Mouse (Mus musculus): ENCODE measurements around the gene Ppp1r27. TPM values are rescaled to one million over a fixed set of nuclear protein-coding genes. Genes with fewer than 3 reads are reported as not detected.

Gene Ppp1r27
- polyA plus RNA-seq, 1 experiment from 2014 or later = 0.50 TPM

DNA sequence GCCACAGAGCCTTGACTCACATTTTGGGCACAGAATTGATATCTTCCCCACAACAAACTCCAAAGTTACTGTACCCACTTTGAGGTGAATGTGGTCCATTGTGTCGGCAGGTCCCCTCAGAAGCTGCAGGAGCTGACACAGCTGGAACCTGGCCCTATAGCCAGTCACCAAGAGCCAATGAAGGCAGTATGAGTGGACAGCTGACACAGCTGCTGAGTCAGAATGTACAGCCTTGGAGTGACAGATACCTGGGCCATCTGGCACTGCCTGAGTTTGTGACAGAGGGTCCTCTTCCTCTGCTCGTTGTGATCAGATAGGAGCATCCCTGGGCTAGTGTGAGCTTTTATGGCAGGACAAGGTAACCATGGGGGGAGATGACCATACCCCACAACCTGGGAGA lies 4.3 kb upstream of the Ppp1r27 start:
- no peak overlapping the region for H3K9ac ChIP-seq
- peak overlapping the region; percentile 38; the same call in 1 of the 2 replicates for H3K27ac ChIP-seq
- H3K9me3 ChIP-seq (replicated peaks) = no peaks in the 10 kb centered on the region
- peaks cover 12% of the 10 kb centered on the region for H3K4me1 ChIP-seq (replicated peaks)
- H3K36me3 ChIP-seq = peaks cover 16% of the 10 kb centered on the region
- no peaks in the 10 kb centered on the region for H3K27me3 ChIP-seq
- no peak overlapping the region for H3K4me3 ChIP-seq
- no peak overlapping the region for H3K4me2 ChIP-seq
- WGBS = 44% methylated on average over 2 of the region's 2 CpGs
- 0 out of 2 replicates have a peak, but pooled peaks have one; percentile 43 for ATAC-seq (replicated peaks; ENCODE audit: insufficient number of reproducible peaks, insufficient read depth, low FRiP score, low read depth)

DNA sequence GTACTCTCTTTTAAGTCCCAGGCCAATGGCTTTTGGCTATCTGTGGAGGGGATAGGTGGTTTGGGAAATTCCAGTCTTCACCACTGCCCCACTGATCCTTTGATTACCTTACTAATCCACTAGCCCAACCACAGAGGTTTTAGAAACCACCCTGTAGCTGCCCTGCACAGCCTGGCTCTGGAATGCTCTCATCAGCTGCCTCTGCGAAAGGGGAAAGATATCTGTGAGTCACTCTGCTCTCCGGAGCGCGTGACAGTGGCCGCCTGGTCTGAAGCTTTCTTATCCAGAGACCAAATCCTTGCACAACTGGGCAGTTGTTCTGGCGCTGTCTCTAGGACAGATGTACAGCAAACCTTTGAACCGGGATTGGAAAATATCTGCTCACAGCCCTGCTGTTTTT lies 3.9 kb upstream of the Ppp1r27 start:
- ATAC-seq (replicated peaks; ENCODE audit: insufficient number of reproducible peaks, insufficient read depth, low FRiP score, low read depth) = 0 out of 2 replicates have a peak, but pooled peaks have one; percentile 24
- peak overlapping the region; percentile 44; the same call in 1 of the 2 replicates for H3K27ac ChIP-seq

DNA sequence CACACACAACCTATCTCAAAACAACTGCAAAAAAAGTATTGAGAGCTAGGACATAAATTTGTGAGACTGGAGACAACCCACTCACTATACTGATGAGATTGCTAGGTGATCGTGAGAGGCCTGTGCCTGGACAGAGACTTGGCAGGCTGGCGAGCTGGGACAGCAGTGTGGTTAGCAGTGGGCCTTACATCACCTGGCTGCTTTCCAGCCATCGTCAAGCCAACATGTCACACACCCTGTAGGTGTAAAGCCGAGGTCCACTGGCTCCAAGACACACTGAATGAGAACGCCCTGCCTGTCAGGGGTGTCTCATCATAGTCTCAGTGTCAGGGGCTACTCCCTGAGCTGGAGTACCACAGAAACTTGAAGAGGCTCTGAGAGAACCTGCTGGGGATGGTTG lies 1.8 kb upstream of the Ppp1r27 start:
- H3K27me3 ChIP-seq = no peaks in the 10 kb centered on the region
- no peak for ATAC-seq (replicated peaks; ENCODE audit: insufficient number of reproducible peaks, insufficient read depth, low FRiP score, low read depth)
- peaks cover 29% of the 10 kb centered on the region for H3K4me1 ChIP-seq (replicated peaks)

More for the DNA sequence above, 3.9 kb upstream of the Ppp1r27 start:
- WGBS = 28% methylated on average over 7 of the region's 7 CpGs
- Histone ChIP-seq H3K9me3 (replicated peaks) (no peaks in the 10 kb centered on the region), H3K4me3 (no peak overlapping the region), H3K4me1 (replicated peaks) (peaks cover 16% of the 10 kb centered on the region), H3K36me3 (peaks cover 11% of the 10 kb centered on the region; the same call in 1 of the 2 replicates), H3K4me2 (no peak overlapping the region), H3K27me3 (no peaks in the 10 kb centered on the region), H3K9ac (no peak overlapping the region)

DNA sequence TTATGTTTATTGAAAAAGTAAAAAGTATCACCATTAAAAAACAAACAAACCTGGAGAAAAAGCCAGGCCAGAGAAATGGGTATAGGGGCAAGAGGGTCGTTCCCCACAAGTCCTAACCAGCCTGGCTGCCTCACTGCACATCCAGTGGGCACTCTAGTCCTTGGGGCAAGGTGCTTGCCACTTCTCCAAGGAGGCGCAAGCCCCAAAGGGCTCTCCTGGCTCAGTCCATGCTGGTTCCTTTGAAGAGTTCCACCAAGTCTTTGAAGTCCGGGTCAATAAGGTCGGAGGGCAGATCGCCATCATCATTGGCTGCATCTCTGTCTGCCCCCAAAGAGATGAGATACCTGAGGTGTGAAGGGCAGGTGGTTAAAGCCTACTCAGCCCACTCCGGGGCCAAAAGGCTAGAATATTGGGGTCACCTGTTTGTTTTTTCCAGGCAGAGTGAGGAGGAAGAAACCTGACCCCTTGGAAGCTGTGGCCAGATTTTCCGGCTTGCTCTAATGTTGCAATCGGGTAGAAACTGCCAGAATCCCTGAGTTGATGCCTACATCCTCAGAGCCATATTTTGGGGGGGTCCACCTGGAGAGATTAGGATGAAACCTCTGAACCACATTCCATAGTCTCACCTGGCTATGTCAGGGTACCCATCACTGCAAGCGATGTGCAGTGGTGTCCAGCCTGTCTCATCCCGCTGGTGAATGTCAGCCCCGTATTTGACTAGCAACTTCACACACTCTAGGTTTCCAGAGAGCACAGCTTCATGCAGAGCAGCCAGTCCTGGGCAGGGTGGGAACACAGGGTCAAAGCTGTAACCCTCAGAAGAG lies 734 bp downstream of the Ppp1r27 start:
- no peak for ATAC-seq (replicated peaks; ENCODE audit: insufficient number of reproducible peaks, insufficient read depth, low FRiP score, low read depth)
- peak overlapping the region; percentile 96 for H3K4me3 ChIP-seq
- H3K4me2 ChIP-seq = peak overlapping the region; percentile 87
- no peaks in the 10 kb centered on the region for H3K36me3 ChIP-seq
- peak overlapping the region; percentile 97 for H3K9ac ChIP-seq
- no peaks in the 10 kb centered on the region for H3K9me3 ChIP-seq (replicated peaks)
- H3K4me1 ChIP-seq (replicated peaks) = peaks cover 35% of the 10 kb centered on the region
- H3K27me3 ChIP-seq = no peaks in the 10 kb centered on the region
- H3K27ac ChIP-seq = peak overlapping the region; percentile 94
- WGBS = 70% methylated on average over 11 of the region's 11 CpGs

More for the DNA sequence above, 1.8 kb upstream of the Ppp1r27 start:
- 52% methylated on average over 5 of the region's 5 CpGs for WGBS
- Histone ChIP-seq H3K9ac (no peak overlapping the region), H3K4me3 (no peak overlapping the region), H3K27ac (no peak overlapping the region), H3K4me2 (no peak overlapping the region), H3K9me3 (replicated peaks) (no peaks in the 10 kb centered on the region), H3K36me3 (no peaks in the 10 kb centered on the region)

DNA sequence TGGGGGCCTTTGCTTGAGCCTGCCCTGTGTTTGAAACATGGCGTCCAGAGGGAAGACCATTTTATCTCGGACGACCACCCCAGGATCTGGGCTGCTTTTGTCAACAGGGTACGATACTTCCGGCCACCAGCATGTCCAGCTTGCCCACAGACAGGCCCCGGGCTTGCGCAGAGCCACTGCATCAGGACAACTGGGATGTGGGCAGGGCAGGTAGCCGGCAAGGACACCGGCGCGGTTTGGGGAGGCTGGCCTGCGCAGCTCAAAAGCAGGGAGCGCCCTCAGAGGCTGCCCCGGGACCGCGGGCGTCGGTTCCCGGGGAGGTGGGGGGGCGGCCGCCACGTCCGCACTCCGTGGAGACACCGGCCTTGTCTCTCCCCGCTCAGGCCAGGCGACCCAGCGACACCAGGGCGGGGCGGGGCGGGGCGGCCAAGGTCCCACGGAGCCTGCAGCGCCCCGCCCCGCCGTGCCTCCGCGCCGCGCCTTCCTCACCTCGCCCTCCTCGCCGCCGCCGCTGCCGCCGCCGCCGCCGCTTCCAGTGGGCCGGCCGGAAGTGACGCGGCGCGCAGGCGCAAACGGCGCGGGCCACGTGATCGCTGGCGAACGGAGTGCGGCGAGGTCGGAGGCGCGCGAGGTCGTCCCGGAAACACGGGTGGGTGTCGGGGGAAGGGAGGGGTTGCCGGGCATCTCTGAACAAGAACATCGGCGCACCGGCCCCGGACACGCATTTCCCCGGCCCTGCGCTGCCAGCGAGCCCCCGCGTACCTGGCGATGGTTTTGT lies 1.6 kb downstream of the Ppp1r27 start, which contains the start of gene Mcrip1:
Gene Mcrip1 (minus strand): TSS at position 560 of the 778 bp plus-strand sequence.
- peak within 1 kb of the TSS; percentile 96 for H3K4me3 ChIP-seq
- peaks cover 8% of the 10 kb centered on the region; the same call in 1 of the 2 replicates for H3K36me3 ChIP-seq
- no peaks in the 10 kb centered on the region for H3K27me3 ChIP-seq
- H3K9ac ChIP-seq = peak within 1 kb of the TSS; percentile 97
- H3K27ac ChIP-seq = peak within 1 kb of the TSS; percentile 94
- no peaks in the 10 kb centered on the region for H3K9me3 ChIP-seq (replicated peaks)
- H3K4me1 ChIP-seq (replicated peaks) = peaks cover 29% of the 10 kb centered on the region
- ATAC-seq (replicated peaks; ENCODE audit: insufficient number of reproducible peaks, insufficient read depth, low FRiP score, low read depth) = peak; percentile 89
- WGBS = under 1% methylated on average over 67 of the region's 87 CpGs
- H3K4me2 ChIP-seq = peak within 1 kb of the TSS; percentile 87

DNA sequence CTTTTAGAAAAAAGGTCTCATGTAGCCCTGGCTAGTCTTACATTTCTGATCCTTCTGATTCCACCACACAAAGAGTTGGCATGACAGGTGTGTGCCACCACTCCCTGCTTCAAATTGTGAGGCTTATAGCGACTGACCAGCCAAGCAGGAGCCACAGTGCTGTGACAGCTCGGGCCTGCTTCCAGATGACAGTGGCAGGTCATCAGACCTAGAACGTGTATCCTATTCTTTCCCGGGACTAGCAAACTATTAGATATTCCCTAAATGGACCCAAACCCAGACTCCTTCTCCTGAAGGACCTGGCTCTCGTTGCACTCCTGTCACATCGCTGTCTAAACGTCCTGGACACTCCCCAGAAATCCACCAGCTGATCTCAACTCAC lies 2.2 kb downstream of the Ppp1r27 start:
- Histone ChIP-seq H3K4me3 (peak overlapping the region; percentile 96), H3K27me3 (no peaks in the 10 kb centered on the region), H3K9me3 (replicated peaks) (no peaks in the 10 kb centered on the region), H3K27ac (peak overlapping the region; percentile 94), H3K4me1 (replicated peaks) (peaks cover 28% of the 10 kb centered on the region), H3K9ac (peak overlapping the region; percentile 97), H3K36me3 (peaks cover 14% of the 10 kb centered on the region; the same call in 1 of the 2 replicates), H3K4me2 (peak overlapping the region; percentile 87)
- WGBS = 14% methylated on average over 7 of the region's 7 CpGs
- ATAC-seq (replicated peaks; ENCODE audit: insufficient number of reproducible peaks, insufficient read depth, low FRiP score, low read depth) = no peak

DNA sequence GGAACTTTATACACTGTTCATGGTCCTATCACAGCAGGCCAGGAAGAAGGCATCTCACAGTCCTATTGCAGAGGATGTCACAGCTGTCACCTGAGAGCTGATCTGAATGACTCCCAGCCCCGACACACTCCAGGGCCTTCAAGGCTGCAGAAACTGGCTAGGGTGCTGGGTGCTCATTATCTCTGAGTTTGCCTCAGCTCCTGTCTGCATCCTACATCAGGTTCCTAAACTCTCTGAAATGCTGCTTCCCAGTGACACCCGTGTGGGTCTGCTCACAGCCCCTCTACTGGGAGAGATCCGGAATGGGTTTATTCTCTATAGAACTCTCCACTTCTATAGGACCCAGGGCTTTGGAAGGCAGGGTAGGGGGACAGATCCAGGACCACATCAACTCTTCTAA lies 2.7 kb downstream of the Ppp1r27 start:
- peaks cover 20% of the 10 kb centered on the region for H3K36me3 ChIP-seq
- peak overlapping the region; percentile 96 for H3K4me3 ChIP-seq
- no peak for ATAC-seq (replicated peaks; ENCODE audit: insufficient number of reproducible peaks, insufficient read depth, low FRiP score, low read depth)
- 72% methylated on average over 3 of the region's 3 CpGs for WGBS
- H3K27ac ChIP-seq = peak overlapping the region; percentile 94; the same call in 1 of the 2 replicates
- H3K4me2 ChIP-seq = peak overlapping the region; percentile 87
- H3K27me3 ChIP-seq = no peaks in the 10 kb centered on the region
- peak overlapping the region; percentile 97 for H3K9ac ChIP-seq
- peaks cover 28% of the 10 kb centered on the region for H3K4me1 ChIP-seq (replicated peaks)
- H3K9me3 ChIP-seq (replicated peaks) = no peaks in the 10 kb centered on the region

DNA sequence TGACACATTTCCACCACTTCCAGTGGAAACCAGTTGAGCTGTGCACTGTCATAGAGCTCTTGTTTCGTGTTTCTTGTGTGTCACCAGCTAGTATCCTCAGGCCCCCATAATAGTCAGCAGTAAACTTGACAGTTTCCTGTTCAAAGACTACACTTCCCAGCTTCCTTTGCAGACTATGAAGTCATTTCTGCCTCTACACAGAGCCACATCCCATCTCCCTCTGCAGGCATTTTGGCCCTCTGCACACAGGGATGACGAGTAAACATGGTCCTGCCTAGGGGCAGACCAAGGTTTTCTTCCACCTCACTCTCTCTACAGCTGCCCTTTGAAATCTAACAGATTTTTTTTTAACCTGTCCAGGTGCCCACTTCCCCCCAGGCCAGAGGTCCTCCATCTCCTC lies 3.5 kb downstream of the Ppp1r27 start:
- H3K27me3 ChIP-seq = no peaks in the 10 kb centered on the region
- H3K4me1 ChIP-seq (replicated peaks) = peaks cover 33% of the 10 kb centered on the region
- WGBS = 53% methylated on average over 2 of the region's 2 CpGs
- no peaks in the 10 kb centered on the region for H3K9me3 ChIP-seq (replicated peaks)
- no peak overlapping the region for H3K9ac ChIP-seq
- H3K27ac ChIP-seq = 0 out of 2 replicates have a peak overlapping the region, but pooled peaks have one; percentile 94
- H3K4me3 ChIP-seq = no peak overlapping the region
- H3K36me3 ChIP-seq = peaks cover 27% of the 10 kb centered on the region
- no peak for ATAC-seq (replicated peaks; ENCODE audit: insufficient number of reproducible peaks, insufficient read depth, low FRiP score, low read depth)
- 0 out of 2 replicates have a peak overlapping the region, but pooled peaks have one; percentile 16 for H3K4me2 ChIP-seq

DNA sequence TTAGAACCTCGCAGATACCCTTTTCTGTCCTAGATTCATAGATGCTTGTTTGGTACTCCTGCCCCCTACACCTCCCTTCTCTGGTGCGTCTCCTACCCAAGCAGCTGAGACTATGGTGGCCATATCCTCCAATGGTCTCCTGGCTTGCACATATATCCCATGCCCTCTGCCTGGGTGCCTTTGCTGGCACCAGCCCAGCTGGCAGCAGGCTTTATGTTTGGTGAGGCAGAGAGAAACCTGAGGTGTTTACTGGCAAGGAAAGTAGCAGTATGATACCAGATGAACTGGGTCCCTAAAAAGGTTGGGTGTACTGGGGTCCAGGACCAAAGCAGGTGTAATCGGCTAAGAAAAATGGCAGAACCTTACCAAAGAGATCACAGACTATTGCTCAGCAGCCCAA lies 5.0 kb downstream of the Ppp1r27 start:
- H3K27me3 ChIP-seq = no peaks in the 10 kb centered on the region
- no peak overlapping the region for H3K27ac ChIP-seq
- H3K4me2 ChIP-seq = no peak overlapping the region
- WGBS = 90% methylated on average over 3 of the region's 3 CpGs
- no peak overlapping the region for H3K9ac ChIP-seq
- peaks cover 40% of the 10 kb centered on the region for H3K4me1 ChIP-seq (replicated peaks)
- H3K9me3 ChIP-seq (replicated peaks) = no peaks in the 10 kb centered on the region
- ATAC-seq (replicated peaks; ENCODE audit: insufficient number of reproducible peaks, insufficient read depth, low FRiP score, low read depth) = no peak
- H3K4me3 ChIP-seq = no peak overlapping the region
- peaks cover 30% of the 10 kb centered on the region for H3K36me3 ChIP-seq

DNA sequence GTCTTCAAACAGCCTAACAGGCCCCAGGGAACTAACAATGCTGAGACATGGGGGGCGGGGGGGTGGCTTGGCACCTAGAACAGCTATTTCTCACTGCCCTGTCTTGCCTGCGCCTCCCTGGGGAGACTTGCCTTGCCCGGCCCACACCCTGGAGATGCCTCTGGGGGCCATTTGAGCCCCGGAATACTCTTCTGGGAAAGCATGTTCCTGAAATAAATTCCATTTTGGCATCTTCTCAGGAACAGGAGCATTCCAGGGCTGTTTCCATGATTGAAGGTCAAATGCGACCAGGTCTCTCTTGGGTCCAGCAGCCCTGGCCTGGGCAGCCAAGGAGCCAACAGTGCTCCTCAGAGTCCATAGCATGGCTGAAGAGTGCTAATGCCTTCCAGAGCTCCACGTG lies 8.6 kb downstream of the Ppp1r27 start:
- Histone ChIP-seq H3K9ac (peak overlapping the region; percentile 3; the same call in 1 of the 2 replicates), H3K9me3 (replicated peaks) (no peaks in the 10 kb centered on the region), H3K4me1 (replicated peaks) (peaks cover 40% of the 10 kb centered on the region), H3K27ac (peak overlapping the region; percentile 21; the same call in 1 of the 2 replicates), H3K4me2 (no peak overlapping the region), H3K4me3 (no peak overlapping the region), H3K36me3 (peaks cover 30% of the 10 kb centered on the region), H3K27me3 (no peaks in the 10 kb centered on the region)
- 70% methylated on average over 6 of the region's 6 CpGs for WGBS
- no peak for ATAC-seq (replicated peaks; ENCODE audit: insufficient number of reproducible peaks, insufficient read depth, low FRiP score, low read depth)

DNA sequence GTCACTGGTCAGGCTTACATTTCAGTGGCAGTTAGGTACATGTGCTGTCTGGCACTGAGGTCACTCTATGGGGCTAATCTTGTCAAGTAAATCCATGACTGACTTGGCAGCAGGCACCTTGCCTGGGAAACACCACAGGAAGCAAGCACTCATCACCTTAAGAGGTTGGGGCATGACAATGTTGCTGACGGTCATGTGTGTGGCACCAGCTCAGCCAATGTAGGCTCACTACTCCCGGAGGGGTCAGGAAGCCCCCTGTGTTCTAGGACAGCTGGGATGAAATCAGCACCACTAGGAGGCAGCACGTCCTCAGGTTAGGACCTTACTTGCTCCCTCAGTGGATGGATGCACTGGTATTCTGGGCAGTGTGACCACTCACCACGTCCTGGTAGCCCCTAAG lies 9.0 kb downstream of the Ppp1r27 start:
- WGBS = 25% methylated on average over 4 of the region's 4 CpGs
- Histone ChIP-seq H3K4me3 (no peak overlapping the region), H3K9me3 (replicated peaks) (no peaks in the 10 kb centered on the region), H3K4me2 (no peak overlapping the region), H3K36me3 (peaks cover 30% of the 10 kb centered on the region), H3K4me1 (replicated peaks) (peaks cover 38% of the 10 kb centered on the region), H3K9ac (no peak overlapping the region), H3K27ac (peak overlapping the region; percentile 21; the same call in 1 of the 2 replicates), H3K27me3 (peaks cover 2% of the 10 kb centered on the region)
- no peak; the same call in 1 of the 2 replicates for ATAC-seq (replicated peaks; ENCODE audit: insufficient number of reproducible peaks, insufficient read depth, low FRiP score, low read depth)
